Mouse (Mus musculus): ENCODE results near the gene Emg1. TPM values are rescaled to one million over a fixed set of nuclear protein-coding genes. Genes with fewer than 3 reads are reported as not detected.
A peak's percentile ranks its signal among the peaks of the same experiment; 100 is the strongest.

Emg1 gene
- polyA plus RNA-seq, 1 experiment from 2014 or later = 94.1 TPM

DNA sequence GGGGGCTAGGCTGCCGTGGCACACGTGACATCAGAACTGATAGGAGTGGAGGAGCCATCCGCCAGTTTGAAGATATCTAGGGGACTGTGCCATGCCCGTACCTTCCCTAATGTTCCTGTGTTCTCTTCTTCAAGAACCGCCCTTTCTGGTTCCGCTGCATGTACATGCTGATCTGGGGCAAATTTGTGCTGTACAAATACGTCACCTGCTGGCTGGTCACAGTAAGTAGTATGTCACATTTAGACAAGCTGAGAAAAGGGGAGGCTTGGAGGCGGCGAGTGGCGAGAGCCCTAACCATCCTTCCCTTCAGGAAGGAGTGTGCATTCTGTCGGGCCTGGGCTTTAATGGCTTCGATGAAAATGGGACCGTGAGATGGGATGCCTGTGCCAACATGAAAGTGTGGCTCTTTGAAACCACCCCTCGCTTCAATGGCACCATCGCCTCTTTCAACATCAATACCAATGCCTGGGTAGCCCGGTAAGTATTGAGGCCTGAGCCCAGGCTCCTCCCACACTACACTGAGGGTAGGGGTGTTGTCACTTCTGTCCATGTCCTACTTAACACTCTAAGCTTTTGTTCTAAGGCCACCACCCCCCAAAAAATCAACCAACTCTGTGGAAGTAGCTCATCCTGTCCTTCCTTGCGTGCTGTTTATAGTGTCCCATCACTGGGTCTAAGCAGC lies 9.7 kb downstream of the Emg1 start:
- DNase-seq (ENCODE audit: low spot score) = no peak
- no peak overlapping the region for H3K4me2 ChIP-seq (replicated peaks)
- no peaks in the 10 kb centered on the region for H3K9me3 ChIP-seq (ENCODE audit: control insufficient read depth, low read length)
- 95% methylated on average over 17 of the region's 17 CpGs for WGBS
- H3K4me3 ChIP-seq (replicated peaks; ENCODE audit: low read length) = no peak overlapping the region
- ATAC-seq (ENCODE audit: low FRiP score) = peak; percentile 15; the same call in 1 of the 2 replicates
- H3K27ac ChIP-seq = no peak overlapping the region
- no peak overlapping the region for H3K9ac ChIP-seq
- no peaks in the 10 kb centered on the region for H3K27me3 ChIP-seq (ENCODE audit: control insufficient read depth, insufficient read depth, low read length)
- H3K36me3 ChIP-seq (replicated peaks; ENCODE audit: control insufficient read depth, insufficient read depth) = peaks cover 76% of the 10 kb centered on the region
- no peaks in the 10 kb centered on the region for H3K4me1 ChIP-seq (replicated peaks; ENCODE audit: control insufficient read depth, insufficient read depth, low read length)

DNA sequence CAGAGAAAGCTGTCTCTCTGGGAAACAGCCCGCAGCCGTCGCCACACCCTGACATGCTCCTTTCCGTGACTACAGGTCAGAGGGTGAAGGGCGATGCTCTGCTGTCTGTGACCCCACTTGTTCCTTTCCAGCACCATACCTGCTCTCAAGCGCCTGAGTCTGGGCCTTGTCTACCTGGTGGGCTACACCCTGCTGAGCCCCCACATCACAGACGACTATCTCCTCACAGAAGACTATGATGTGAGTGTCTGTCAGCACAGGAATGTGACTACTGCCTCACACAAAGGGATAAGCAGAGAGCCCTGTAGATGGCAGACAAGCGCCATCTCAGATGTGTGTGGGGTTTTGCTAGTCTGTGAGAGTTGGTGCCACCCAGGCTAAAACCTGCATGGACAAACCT lies 10.6 kb downstream of the Emg1 start:
- Histone ChIP-seq H3K9ac (no peak overlapping the region), H3K27me3 (ENCODE audit: control insufficient read depth, insufficient read depth, low read length) (no peaks in the 10 kb centered on the region), H3K4me1 (replicated peaks; ENCODE audit: control insufficient read depth, insufficient read depth, low read length) (no peaks in the 10 kb centered on the region), H3K9me3 (ENCODE audit: control insufficient read depth, low read length) (no peaks in the 10 kb centered on the region), H3K4me2 (replicated peaks) (no peak overlapping the region), H3K4me3 (replicated peaks; ENCODE audit: low read length) (no peak overlapping the region), H3K36me3 (replicated peaks; ENCODE audit: control insufficient read depth, insufficient read depth) (peaks cover 75% of the 10 kb centered on the region), H3K27ac (no peak overlapping the region)
- ATAC-seq (ENCODE audit: low FRiP score) (no peak), DNase-seq (ENCODE audit: low spot score) (no peak)
- 75% methylated on average over 8 of the region's 8 CpGs for WGBS

GRCm38 (mm10) chr6:124699962-124700610 lies 11.9 kb downstream of the Emg1 start:
- Histone ChIP-seq H3K9ac (no peak overlapping the region), H3K4me2 (replicated peaks) (no peak overlapping the region), H3K27ac (no peak overlapping the region), H3K9me3 (ENCODE audit: control insufficient read depth, low read length) (no peaks in the 10 kb centered on the region), H3K4me3 (replicated peaks; ENCODE audit: low read length) (no peak overlapping the region), H3K36me3 (replicated peaks; ENCODE audit: control insufficient read depth, insufficient read depth) (peaks cover 66% of the 10 kb centered on the region), H3K27me3 (ENCODE audit: control insufficient read depth, insufficient read depth, low read length) (no peaks in the 10 kb centered on the region), H3K4me1 (replicated peaks; ENCODE audit: control insufficient read depth, insufficient read depth, low read length) (no peaks in the 10 kb centered on the region)
- DNase-seq (ENCODE audit: low spot score) (no peak), ATAC-seq (ENCODE audit: low FRiP score) (peak; percentile 22; the same call in 1 of the 2 replicates)
- WGBS = 83% methylated on average over 11 of the region's 11 CpGs

GRCm38 (mm10) chr6:124699366-124699765 lies 12.6 kb downstream of the Emg1 start:
- H3K27ac ChIP-seq = no peak overlapping the region
- H3K36me3 ChIP-seq (replicated peaks; ENCODE audit: control insufficient read depth, insufficient read depth) = peaks cover 59% of the 10 kb centered on the region
- ATAC-seq (ENCODE audit: low FRiP score) (no peak), DNase-seq (ENCODE audit: low spot score) (no peak)
- H3K27me3 ChIP-seq (ENCODE audit: control insufficient read depth, insufficient read depth, low read length) = no peaks in the 10 kb centered on the region
- WGBS = 86% methylated on average over 4 of the region's 4 CpGs
- no peaks in the 10 kb centered on the region; the same call in 1 of the 2 replicates for H3K4me1 ChIP-seq (replicated peaks; ENCODE audit: control insufficient read depth, insufficient read depth, low read length)
- no peak overlapping the region for H3K4me2 ChIP-seq (replicated peaks)
- H3K9me3 ChIP-seq (ENCODE audit: control insufficient read depth, low read length) = no peaks in the 10 kb centered on the region
- H3K9ac ChIP-seq = no peak overlapping the region
- H3K4me3 ChIP-seq (replicated peaks; ENCODE audit: low read length) = no peak overlapping the region

DNA sequence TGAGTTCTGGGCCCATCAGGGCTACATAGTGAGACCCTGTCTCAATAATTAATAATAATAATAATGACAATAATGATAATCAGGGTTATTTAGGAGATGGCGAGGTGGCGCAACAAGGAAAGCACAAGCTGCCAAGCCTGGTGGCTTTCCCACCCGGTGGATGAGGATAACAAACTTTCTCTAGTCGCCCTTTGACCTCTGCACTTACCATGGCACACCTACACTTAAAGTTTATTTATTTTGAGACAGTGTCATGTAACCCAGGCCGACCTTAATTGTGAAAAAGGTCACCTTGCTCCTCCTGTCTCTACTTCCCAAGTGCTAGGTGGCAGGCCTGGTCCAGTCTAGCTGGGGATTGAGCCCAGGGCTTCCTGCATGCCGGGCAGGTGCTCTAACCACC lies 13.2 kb downstream of the Emg1 start:
- no peaks in the 10 kb centered on the region; the same call in 1 of the 2 replicates for H3K4me1 ChIP-seq (replicated peaks; ENCODE audit: control insufficient read depth, insufficient read depth, low read length)
- H3K4me3 ChIP-seq (replicated peaks; ENCODE audit: low read length) = no peak overlapping the region
- H3K27ac ChIP-seq = no peak overlapping the region
- no peak for DNase-seq (ENCODE audit: low spot score)
- whole genome bisulfite sequencing = 88% methylated on average over 6 of the region's 6 CpGs
- no peak for ATAC-seq (ENCODE audit: low FRiP score)
- no peaks in the 10 kb centered on the region for H3K9me3 ChIP-seq (ENCODE audit: control insufficient read depth, low read length)
- no peaks in the 10 kb centered on the region for H3K27me3 ChIP-seq (ENCODE audit: control insufficient read depth, insufficient read depth, low read length)
- no peak overlapping the region for H3K9ac ChIP-seq
- peaks cover 53% of the 10 kb centered on the region for H3K36me3 ChIP-seq (replicated peaks; ENCODE audit: control insufficient read depth, insufficient read depth)
- H3K4me2 ChIP-seq (replicated peaks) = no peak overlapping the region

GRCm38 (mm10) chr6:124696441-124697150 lies 15.4 kb downstream of the Emg1 start:
- DNase-seq (ENCODE audit: low spot score) (no peak), ATAC-seq (ENCODE audit: low FRiP score) (no peak)
- 95% methylated on average over 7 of the region's 7 CpGs for WGBS
- Histone ChIP-seq H3K4me1 (replicated peaks; ENCODE audit: control insufficient read depth, insufficient read depth, low read length) (no peaks in the 10 kb centered on the region; the same call in 1 of the 2 replicates), H3K36me3 (replicated peaks; ENCODE audit: control insufficient read depth, insufficient read depth) (peaks cover 31% of the 10 kb centered on the region), H3K9me3 (ENCODE audit: control insufficient read depth, low read length) (no peaks in the 10 kb centered on the region), H3K27me3 (ENCODE audit: control insufficient read depth, insufficient read depth, low read length) (no peaks in the 10 kb centered on the region), H3K9ac (no peak overlapping the region), H3K4me2 (replicated peaks) (no peak overlapping the region), H3K4me3 (replicated peaks; ENCODE audit: low read length) (no peak overlapping the region), H3K27ac (no peak overlapping the region)

DNA sequence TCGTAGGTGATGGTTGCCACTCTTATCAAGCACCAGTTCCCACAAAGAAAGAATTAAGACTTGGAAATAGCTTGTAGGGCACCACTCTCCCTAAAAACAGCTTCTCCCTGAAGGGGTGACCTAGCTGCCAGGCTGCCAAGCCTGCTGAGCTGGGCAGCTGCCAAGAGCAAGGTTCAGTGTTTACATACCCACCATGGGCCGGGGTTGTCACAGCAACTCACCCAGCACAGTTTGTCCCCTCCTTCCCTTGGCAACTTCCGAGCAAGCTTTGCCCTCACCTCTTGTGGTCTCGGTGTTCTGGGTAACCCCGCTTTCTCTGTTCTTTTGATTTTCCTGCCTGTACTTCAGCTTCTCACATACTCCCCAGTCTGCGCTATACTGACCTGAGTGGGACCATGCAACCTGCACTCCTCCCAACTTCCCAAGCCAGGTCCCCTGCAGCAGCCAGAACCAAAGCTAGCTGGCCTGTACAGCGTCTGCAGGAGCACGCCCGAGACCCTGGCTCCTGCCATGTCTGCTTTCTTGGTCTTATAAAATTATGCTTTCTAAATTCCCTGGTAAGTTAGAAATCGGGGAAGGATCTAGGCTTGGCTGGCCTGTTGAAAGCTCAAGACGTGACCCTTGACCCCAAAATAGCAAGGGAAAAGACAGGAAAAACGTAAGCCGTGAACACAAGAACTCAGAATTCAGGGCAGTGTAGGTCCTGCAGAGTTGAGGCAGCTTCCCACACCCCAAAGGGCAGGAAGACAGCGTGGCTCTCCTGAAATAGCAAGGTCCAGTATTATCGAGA lies 17.6 kb downstream of the Emg1 start:
- 73% methylated on average over 15 of the region's 15 CpGs for WGBS
- Histone ChIP-seq H3K9me3 (ENCODE audit: control insufficient read depth, low read length) (no peaks in the 10 kb centered on the region), H3K4me3 (replicated peaks; ENCODE audit: low read length) (no peak overlapping the region), H3K27me3 (ENCODE audit: control insufficient read depth, insufficient read depth, low read length) (no peaks in the 10 kb centered on the region), H3K36me3 (replicated peaks; ENCODE audit: control insufficient read depth, insufficient read depth) (peaks cover 9% of the 10 kb centered on the region; the same call in 1 of the 2 replicates), H3K4me1 (replicated peaks; ENCODE audit: control insufficient read depth, insufficient read depth, low read length) (no peaks in the 10 kb centered on the region; the same call in 1 of the 2 replicates), H3K27ac (peak overlapping the region; percentile 6; the same call in 1 of the 2 replicates), H3K4me2 (replicated peaks) (no peak overlapping the region), H3K9ac (no peak overlapping the region)
- peak; percentile 79; the same call in 1 of the 2 replicates for ATAC-seq (ENCODE audit: low FRiP score)
- DNase-seq (ENCODE audit: low spot score) = peak; percentile 61

- 84% methylated on average over 15 of the region's 15 CpGs for WGBS
- no peak for ATAC-seq (ENCODE audit: low FRiP score)
- Histone ChIP-seq H3K4me3 (replicated peaks; ENCODE audit: low read length) (no peak overlapping the region), H3K36me3 (replicated peaks; ENCODE audit: control insufficient read depth, insufficient read depth) (no peaks in the 10 kb centered on the region; the same call in 1 of the 2 replicates), H3K9me3 (ENCODE audit: control insufficient read depth, low read length) (no peaks in the 10 kb centered on the region), H3K4me2 (replicated peaks) (no peak overlapping the region), H3K27me3 (ENCODE audit: control insufficient read depth, insufficient read depth, low read length) (no peaks in the 10 kb centered on the region), H3K4me1 (replicated peaks; ENCODE audit: control insufficient read depth, insufficient read depth, low read length) (no peaks in the 10 kb centered on the region; the same call in 1 of the 2 replicates), H3K27ac (no peak overlapping the region), H3K9ac (no peak overlapping the region)
- no peak for DNase-seq (ENCODE audit: low spot score)
Measured at GRCm38 (mm10) chr6:124693243-124693981, 18.6 kb downstream of the Emg1 start.

Measured in hindbrain, embryonic 14.5 days (tissue).